Mouse (Mus musculus) embryonic facial prominence, embryonic 10.5 days (tissue): ENCODE data around the gene Lhx1. TPM values are rescaled to one million over a fixed set of nuclear protein-coding genes. Genes with fewer than 3 reads are reported as not detected.

ENCODE experiments used
- DNase-seq: peaks from one replicate; pipeline ENCODE4 v3.0.0-alpha.2; 2017; ENCODE audit warnings: low spot score
- H3K27ac ChIP-seq: fragments of 300-500 bp; sonication (generic); replicated peaks from 2 replicates; pipeline ENCODE4 v1.5.1; 2016; ENCODE audit warnings: mild to moderate bottlenecking
- H3K27me3 ChIP-seq: fragments of 300-500 bp; sonication (generic); replicated peaks from 2 replicates; pipeline ENCODE4 v1.6.1; 2016; ENCODE audit warnings: low read depth, mild to moderate bottlenecking; ENCODE audit not compliant: poor library complexity, severe bottlenecking
- H3K36me3 ChIP-seq: fragments of 300-500 bp; sonication (generic); replicated peaks from 2 replicates; pipeline ENCODE4 v1.6.1; 2016; ENCODE audit warnings: mild to moderate bottlenecking, moderate library complexity
- H3K4me1 ChIP-seq: fragments of 300-500 bp; sonication (generic); 2 replicates; pipeline ENCODE4 v1.6.1; 2016
- H3K4me3 ChIP-seq: fragments of 300-500 bp; sonication (generic); 2 replicates; pipeline ENCODE4 v1.5.1; 2016; ENCODE audit warnings: mild to moderate bottlenecking, moderate library complexity
- H3K9me3 ChIP-seq: fragments of 300-500 bp; sonication (generic); 2 replicates; pipeline ENCODE4 v1.6.1; 2016; ENCODE audit warnings: mild to moderate bottlenecking
- WGBS: fragments of 180-500 bp; shearing (Covaris S2); methylation state at CpG from one replicate; pipeline ENCODE4 v1.1.7; 2016; 5-methylcytosine and 5-hydroxymethylcytosine counted together
- polyA plus RNA-seq: library from polyadenylated mRNA; unstranded; fragments of >200 nt; fragmentation: Nextera tagmentation; extraction: Ambion mirVana; gene quantifications from 2 replicates; pipeline ENCODE4 v1.2.1, GENCODE M21; 2016

Lhx1 gene
- polyA plus RNA-seq, 1 experiment from 2014 or later = 1.4 TPM

GRCm38 (mm10) chr11:84553821-84554450 lies 28.6 kb upstream of the Lhx1 start:
- Histone ChIP-seq H3K4me3 (no peak overlapping the region), H3K27ac (no peak overlapping the region), H3K4me1 (peaks cover 3% of the 10 kb centered on the region; the same call in 1 of the 2 replicates), H3K36me3 (no peaks in the 10 kb centered on the region), H3K27me3 (peaks cover 28% of the 10 kb centered on the region; the same call in 1 of the 2 replicates), H3K9me3 (no peaks in the 10 kb centered on the region)
- WGBS = 80% methylated on average over 14 of the region's 14 CpGs
- DNase-seq = no peak

GRCm38 (mm10) chr11:84551296-84551695 lies 26.0 kb upstream of the Lhx1 start:
- Histone ChIP-seq H3K27ac (no peak overlapping the region), H3K4me3 (no peak overlapping the region), H3K27me3 (peaks cover 30% of the 10 kb centered on the region; the same call in 1 of the 2 replicates), H3K9me3 (no peaks in the 10 kb centered on the region), H3K36me3 (no peaks in the 10 kb centered on the region), H3K4me1 (peaks cover 3% of the 10 kb centered on the region; the same call in 1 of the 2 replicates)
- 83% methylated on average over 4 of the region's 4 CpGs for WGBS
- no peak for DNase-seq

- Histone ChIP-seq H3K27ac (no peak overlapping the region), H3K4me1 (peaks cover 3% of the 10 kb centered on the region; the same call in 1 of the 2 replicates), H3K4me3 (no peak overlapping the region), H3K9me3 (no peaks in the 10 kb centered on the region), H3K27me3 (peaks cover 32% of the 10 kb centered on the region; the same call in 1 of the 2 replicates), H3K36me3 (no peaks in the 10 kb centered on the region)
- DNase-seq = no peak
- 46% methylated on average over 6 of the region's 6 CpGs for WGBS
These were observed 24.0 kb upstream of the Lhx1 start for GRCm38 (mm10) chr11:84549258-84549791.

GRCm38 (mm10) chr11:84548293-84548692 lies 23.0 kb upstream of the Lhx1 start:
- no peaks in the 10 kb centered on the region for H3K36me3 ChIP-seq
- no peaks in the 10 kb centered on the region for H3K9me3 ChIP-seq
- DNase-seq = no peak
- peaks cover 36% of the 10 kb centered on the region for H3K27me3 ChIP-seq
- H3K4me1 ChIP-seq = no peaks in the 10 kb centered on the region
- 55% methylated on average over 2 of the region's 2 CpGs for WGBS
- no peak overlapping the region for H3K4me3 ChIP-seq
- no peak overlapping the region for H3K27ac ChIP-seq

- Histone ChIP-seq H3K36me3 (no peaks in the 10 kb centered on the region), H3K4me3 (no peak overlapping the region), H3K9me3 (no peaks in the 10 kb centered on the region), H3K27me3 (peaks cover 69% of the 10 kb centered on the region), H3K27ac (no peak overlapping the region), H3K4me1 (peaks cover 11% of the 10 kb centered on the region; the same call in 1 of the 2 replicates)
- 8% methylated on average over 4 of the region's 4 CpGs for WGBS
- DNase-seq = no peak
These were observed 14.6 kb upstream of the Lhx1 start for GRCm38 (mm10) chr11:84539981-84540380.

GRCm38 (mm10) chr11:84529797-84530703 lies 4.7 kb upstream of the Lhx1 start:
- Histone ChIP-seq H3K27ac (no peak overlapping the region), H3K9me3 (no peaks in the 10 kb centered on the region), H3K4me1 (peaks cover 24% of the 10 kb centered on the region), H3K36me3 (no peaks in the 10 kb centered on the region), H3K4me3 (no peak overlapping the region), H3K27me3 (peaks cover 100% of the 10 kb centered on the region)
- 8% methylated on average over 14 of the region's 14 CpGs for WGBS
- no peak for DNase-seq

GRCm38 (mm10) chr11:84529143-84529755 lies 3.9 kb upstream of the Lhx1 start:
- WGBS = 1% methylated on average over 24 of the region's 24 CpGs
- H3K4me3 ChIP-seq = peak overlapping the region; percentile 22
- H3K27me3 ChIP-seq = peaks cover 100% of the 10 kb centered on the region
- no peaks in the 10 kb centered on the region for H3K36me3 ChIP-seq
- no peak overlapping the region for H3K27ac ChIP-seq
- peak; percentile 45 for DNase-seq
- peaks cover 32% of the 10 kb centered on the region for H3K4me1 ChIP-seq
- no peaks in the 10 kb centered on the region for H3K9me3 ChIP-seq

- H3K27me3 ChIP-seq = peaks cover 100% of the 10 kb centered on the region
- H3K4me3 ChIP-seq = peak overlapping the region; percentile 66; the same call in 1 of the 2 replicates
- H3K27ac ChIP-seq = no peak overlapping the region
- DNase-seq = peak; percentile 47
- WGBS = 2% methylated on average over 29 of the region's 29 CpGs
- H3K4me1 ChIP-seq = peaks cover 42% of the 10 kb centered on the region
- no peaks in the 10 kb centered on the region for H3K9me3 ChIP-seq
- no peaks in the 10 kb centered on the region for H3K36me3 ChIP-seq
These were observed 1.9 kb upstream of the Lhx1 start for GRCm38 (mm10) chr11:84526976-84527860.

GRCm38 (mm10) chr11:84526451-84526850 lies 1.1 kb upstream of the Lhx1 start:
- Histone ChIP-seq H3K27ac (no peak overlapping the region), H3K4me1 (peaks cover 42% of the 10 kb centered on the region), H3K27me3 (peaks cover 100% of the 10 kb centered on the region), H3K9me3 (no peaks in the 10 kb centered on the region), H3K36me3 (no peaks in the 10 kb centered on the region), H3K4me3 (peak overlapping the region; percentile 66)
- under 1% methylated on average over 10 of the region's 10 CpGs for WGBS
- no peak for DNase-seq

- peaks cover 100% of the 10 kb centered on the region for H3K27me3 ChIP-seq
- DNase-seq = peak; percentile 66
- H3K4me1 ChIP-seq = peaks cover 46% of the 10 kb centered on the region
- H3K36me3 ChIP-seq = no peaks in the 10 kb centered on the region
- 0 out of 2 replicates have a peak overlapping the region, but pooled peaks have one; percentile 24 for H3K27ac ChIP-seq
- H3K4me3 ChIP-seq = peak overlapping the region; percentile 66
- no peaks in the 10 kb centered on the region for H3K9me3 ChIP-seq
- under 1% methylated on average over 48 of the region's 48 CpGs for WGBS
These were observed 644 bp downstream of the Lhx1 start for GRCm38 (mm10) chr11:84524511-84525270.
